Mouse (Mus musculus) midbrain, embryonic 12.5 days (tissue): Measurements from ENCODE around the gene Zfp994. TPM values are rescaled to one million over a fixed set of nuclear protein-coding genes. Genes with fewer than 3 reads are reported as not detected.
"Not testable (repeated sequence)": the region's sequence is repeated elsewhere in the genome, so short reads cannot be mapped to it uniquely, and the experiment has no call there.

Experiments
- ATAC-seq: fragments of 200-750 bp; cut with Nextera tagmentation; 2 replicates; pipeline ENCODE4 v1.8.0; 2017; ENCODE audit warnings: low read depth, moderate TSS enrichment, moderate library complexity; ENCODE audit not compliant: low FRiP score
- H3K27ac ChIP-seq: fragments of 300-500 bp; sonication (generic); replicated peaks from 2 replicates; pipeline ENCODE4 v1.5.1; 2016; ENCODE audit warnings: mild to moderate bottlenecking
- H3K27me3 ChIP-seq: fragments of 300-500 bp; sonication (generic); 2 replicates; pipeline ENCODE4 v1.6.1; 2016; ENCODE audit warnings: mild to moderate bottlenecking
- H3K36me3 ChIP-seq: fragments of 300-500 bp; sonication (generic); 2 replicates; pipeline ENCODE4 v1.6.1; 2016
- H3K4me1 ChIP-seq: fragments of 300-500 bp; sonication (generic); 2 replicates; pipeline ENCODE4 v1.6.1; 2016
- H3K4me2 ChIP-seq: fragments of 300-500 bp; sonication (generic); replicated peaks from 2 replicates; pipeline ENCODE4 v1.6.1; 2016; ENCODE audit warnings: mild to moderate bottlenecking, moderate library complexity
- H3K4me3 ChIP-seq: fragments of 300-500 bp; sonication (generic); 2 replicates; pipeline ENCODE4 v1.5.1; 2016; ENCODE audit warnings: mild to moderate bottlenecking
- H3K9ac ChIP-seq: fragments of 300-500 bp; sonication (generic); replicated peaks from 2 replicates; pipeline ENCODE4 v1.6.1; 2016; ENCODE audit warnings: mild to moderate bottlenecking, moderate library complexity
- H3K9me3 ChIP-seq: fragments of 300-500 bp; sonication (generic); 2 replicates; pipeline ENCODE4 v1.6.1; 2016; ENCODE audit warnings: mild to moderate bottlenecking
- WGBS: fragments of 180-500 bp; shearing (Covaris S2); methylation state at CpG from one replicate; pipeline ENCODE4 v1.1.7; 2016; 5-methylcytosine and 5-hydroxymethylcytosine counted together
- polyA plus RNA-seq: library from polyadenylated mRNA; unstranded; fragments of >200 nt; fragmentation: Nextera tagmentation; extraction: Ambion mirVana; gene quantifications from 2 replicates; pipeline ENCODE4 v1.2.1, GENCODE M21; 2016

Zfp994 gene
- 3.6 and 4.2 TPM in 2 replicates for polyA plus RNA-seq

- WGBS, result under 1% methylated on average over 23 of the region's 23 CpGs
- peak within 1 kb of the TSS; percentile 70 for H3K27ac ChIP-seq
- peak; percentile 100 for ATAC-seq
Measured at GRCm38 (mm10) chr17:22225422-22226012, at the start of gene Zfp994. Gene Zfp994 (minus strand): TSS chr17:22225616.

GRCm38 (mm10) chr17:22230701-22231100 lies 5.3 kb upstream of the Zfp994 start:
- H3K9ac ChIP-seq, H3K4me3 ChIP-seq, H3K27me3 ChIP-seq, ATAC-seq, H3K9me3 ChIP-seq, H3K4me1 ChIP-seq, H3K27ac ChIP-seq, H3K36me3 ChIP-seq, H3K4me2 ChIP-seq: not testable (repeated sequence)
- 68% methylated on average over 19 of the region's 19 CpGs for WGBS

More at GRCm38 (mm10) chr17:22225422-22226012, at the start of gene Zfp994:
- H3K9ac ChIP-seq, result peak within 1 kb of the TSS; percentile 62
- H3K4me3 ChIP-seq, result peak within 1 kb of the TSS; percentile 65
- not testable (repeated sequence) for H3K36me3 ChIP-seq, H3K9me3 ChIP-seq, H3K4me1 ChIP-seq, H3K27me3 ChIP-seq
- peak within 1 kb of the TSS; percentile 56 for H3K4me2 ChIP-seq

DNA sequence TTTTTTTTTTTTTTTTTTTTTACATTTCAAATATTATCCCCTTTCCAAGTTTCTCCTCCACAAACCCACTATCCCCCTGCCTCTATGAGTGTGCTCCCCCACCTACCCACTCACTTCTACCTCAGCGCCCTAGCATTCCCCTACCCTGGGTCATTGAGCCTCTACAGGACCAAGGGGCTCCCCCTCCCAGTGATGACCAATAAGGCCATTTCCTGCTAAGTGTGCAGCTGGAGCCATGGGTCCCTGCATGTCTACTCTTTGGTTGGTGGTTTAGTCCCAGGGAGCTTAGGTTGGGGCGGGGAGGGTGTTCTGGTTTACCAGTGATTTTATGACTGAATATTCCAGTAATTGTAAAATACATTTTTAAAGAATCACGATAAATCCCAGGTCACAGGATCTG lies 401 bp downstream of the Zfp994 start:
- peak; percentile 70 for ATAC-seq
- Histone ChIP-seq H3K9ac (peak overlapping the region; percentile 62), H3K4me3 (peak overlapping the region; percentile 65), H3K27ac (peak overlapping the region; percentile 70; the same call in 1 of the 2 replicates), H3K4me2 (peak overlapping the region; percentile 56)
- 5% methylated on average over 3 of the region's 3 CpGs for WGBS
- not testable (repeated sequence) for H3K4me1 ChIP-seq, H3K27me3 ChIP-seq, H3K9me3 ChIP-seq, H3K36me3 ChIP-seq

DNA sequence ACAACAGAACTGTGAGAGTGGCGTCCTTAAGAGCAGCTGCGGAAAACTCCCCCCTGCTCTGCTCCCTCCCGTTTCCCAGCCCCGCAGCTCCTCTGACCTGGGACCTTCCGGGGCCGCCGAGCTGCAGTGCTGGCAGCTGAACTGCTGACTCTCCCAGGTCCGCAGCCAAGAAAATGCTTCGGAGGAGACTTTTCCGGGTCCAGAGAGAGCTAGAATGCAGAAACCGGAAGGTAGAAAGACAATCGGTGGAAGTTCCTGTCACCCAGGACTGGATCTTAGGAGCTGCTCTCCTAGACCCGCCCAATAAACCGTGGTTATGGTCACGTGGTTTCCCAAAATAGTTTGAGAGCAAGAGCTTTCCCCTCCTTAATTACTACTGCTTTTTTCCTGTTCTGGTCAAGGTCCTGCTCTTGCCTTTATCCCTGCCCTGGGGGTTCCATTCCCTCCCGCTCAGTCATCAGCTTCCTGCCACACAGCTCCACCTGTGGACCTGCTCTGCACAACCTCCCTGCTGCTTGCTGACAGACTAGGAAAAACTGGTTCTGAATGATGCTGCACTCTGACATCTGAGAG lies 59.6 kb downstream of the Zfp994 start, which contains the start of gene Zfp947:
Zfp947 (minus strand) TSS at position 469 of the 573 bp plus-strand sequence.
- H3K36me3 ChIP-seq, H3K9me3 ChIP-seq, H3K4me1 ChIP-seq, H3K27ac ChIP-seq, H3K27me3 ChIP-seq: not testable (repeated sequence)
- peak within 1 kb of the TSS; percentile 60 for H3K4me3 ChIP-seq
- WGBS, result 0% methylated on average over 16 of the region's 16 CpGs
- peak within 1 kb of the TSS; percentile 55 for H3K4me2 ChIP-seq
- peak; percentile 90 for ATAC-seq
- peak within 1 kb of the TSS; percentile 62 for H3K9ac ChIP-seq

- H3K27ac ChIP-seq, H3K4me1 ChIP-seq, H3K9me3 ChIP-seq, H3K36me3 ChIP-seq, H3K27me3 ChIP-seq: not testable (repeated sequence)
- WGBS, result 9% methylated on average over 3 of the region's 3 CpGs
- peak overlapping the region; percentile 60 for H3K4me3 ChIP-seq
- peak overlapping the region; percentile 62 for H3K9ac ChIP-seq
- ATAC-seq, result peak; percentile 88
- H3K4me2 ChIP-seq, result peak overlapping the region; percentile 55
Measured at GRCm38 (mm10) chr17:22165304-22165703, 60.1 kb downstream of the Zfp994 start.

GRCm38 (mm10) chr17:22153951-22154350 lies 71.5 kb downstream of the Zfp994 start:
- not testable (repeated sequence) for H3K9ac ChIP-seq, H3K4me3 ChIP-seq, H3K9me3 ChIP-seq, H3K4me1 ChIP-seq, H3K4me2 ChIP-seq, H3K36me3 ChIP-seq, ATAC-seq, H3K27me3 ChIP-seq, H3K27ac ChIP-seq
- WGBS, result 65% methylated on average over 4 of the region's 4 CpGs

Other genes with a start within 250 kb of the Zfp994 start
- 1.7 and 2.1 TPM in 2 replicates for gene Zfp947, start 59.4 kb downstream of the Zfp994 start, polyA plus RNA-seq
- gene CT030661.1, start 89.2 kb upstream of the Zfp994 start, polyA plus RNA-seq, result 11.3 and 13.6 TPM in 2 replicates
- gene Zfp944, start 135.8 kb upstream of the Zfp994 start, polyA plus RNA-seq, result 15.2 and 16.5 TPM in 2 replicates
- 12.6 and 13.9 TPM in 2 replicates for gene Zfp758, start 135.8 kb upstream of the Zfp994 start, polyA plus RNA-seq
- 32.8 and 39.5 TPM in 2 replicates for gene Zfp946, start 198.6 kb upstream of the Zfp994 start, polyA plus RNA-seq